Mouse (Mus musculus): ENCODE results near the gene Susd6. TPM values are rescaled to one million over a fixed set of nuclear protein-coding genes. Genes with fewer than 3 reads are reported as not detected.

Gene Susd6
- total RNA-seq, 1 experiment = 49.5 TPM

DNA sequence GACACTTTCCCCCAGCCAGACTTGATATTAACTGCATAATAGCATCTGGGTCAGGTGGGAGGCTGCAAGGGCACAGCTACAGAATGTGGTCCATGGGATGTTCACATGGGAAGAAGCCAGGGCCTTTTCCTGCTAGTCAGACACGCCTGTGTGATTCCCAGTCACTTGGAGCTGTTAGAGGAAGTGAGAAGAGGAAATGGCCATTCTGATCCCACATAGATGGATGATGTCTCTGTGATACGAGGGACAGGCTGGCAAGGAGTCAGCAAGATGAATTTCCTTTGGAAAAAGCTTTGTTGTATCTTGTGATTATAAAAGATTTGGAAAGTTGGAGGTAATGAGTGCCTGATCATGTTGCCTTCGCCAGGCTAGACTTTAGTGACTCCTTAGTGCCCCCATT, 76.8 kb downstream of the Susd6 start:
- in situ Hi-C loops (cut with MboI; ENCODE audit: low sequenced_read_pairs in 2 of 2, unreplicated experiment in 2 of 2) = no loop called here
- Histone ChIP-seq H3K27ac (ENCODE audit: insufficient read depth, low read depth, low read length, poor library complexity, severe bottlenecking) (no peak overlapping the region), H3K9me3 (ENCODE audit: control insufficient read depth, insufficient read depth, low read depth, low read length) (no peaks in the 10 kb centered on the region), H3K4me3 (ENCODE audit: insufficient read depth in 1 of 2, low read depth in 1 of 2, low read length in 2 of 2, poor library complexity in 1 of 2, severe bottlenecking in 1 of 2) (no peak overlapping the region), H3K9ac (ENCODE audit: insufficient read depth, low read depth, low read length, poor library complexity, severe bottlenecking) (no peak overlapping the region), H3K36me3 (ENCODE audit: control insufficient read depth, insufficient read depth, low read length, poor library complexity, severe bottlenecking) (peaks cover 5% of the 10 kb centered on the region; the same call in 1 of the 2 replicates), H3K4me1 (ENCODE audit: control insufficient read depth in 2 of 2, insufficient read depth in 2 of 2, low read length in 2 of 2, poor library complexity in 1 of 2) (peaks cover 0 to 3% of the 10 kb centered on the region in 2 experiments; a peak in 2 of 4 replicates)
- DNase-seq (ENCODE audit: low read depth, low spot score) = no peak
- TF ChIP-seq HCFC1 (IDR thresholded peaks at IDR 0.05; ENCODE audit: borderline replicate concordance, insufficient read depth, low read length) (no peak), MAFK (IDR thresholded peaks at IDR 0.05; ENCODE audit: insufficient read depth, low read depth, low read length) (no peak), CHD2 (IDR thresholded peaks at IDR 0.05; ENCODE audit: low read depth, low read length) (no peak), ZC3H11A (IDR thresholded peaks at IDR 0.05; ENCODE audit: borderline replicate concordance, low read depth, low read length) (no peak), ZNF384 (IDR thresholded peaks at IDR 0.05; ENCODE audit: low read depth, low read length) (no peak)

DNA sequence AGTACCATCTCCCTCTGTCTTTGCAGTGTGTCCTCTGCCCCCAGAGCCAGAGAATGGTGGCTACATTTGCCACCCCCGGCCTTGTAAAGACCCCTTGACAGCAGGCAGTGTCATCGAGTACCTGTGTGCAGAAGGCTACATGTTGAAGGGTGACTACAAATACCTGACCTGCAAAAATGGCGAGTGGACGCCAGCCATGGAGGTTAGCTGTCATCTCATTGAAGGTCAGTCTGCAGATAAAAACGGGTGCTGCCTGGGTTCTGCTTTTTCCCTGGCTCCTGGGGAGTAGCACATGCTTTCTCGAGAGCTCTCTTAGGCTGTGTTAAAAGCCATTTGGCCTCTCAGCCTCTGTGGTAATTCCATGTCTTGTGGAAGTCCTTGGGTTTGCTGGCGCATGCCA, 78.1 kb downstream of the Susd6 start:
- no peak for TF ChIP-seq CHD2 (IDR thresholded peaks at IDR 0.05; ENCODE audit: low read depth, low read length)
- no peak for TF ChIP-seq ZNF384 (IDR thresholded peaks at IDR 0.05; ENCODE audit: low read depth, low read length)
- no peak for TF ChIP-seq MAFK (IDR thresholded peaks at IDR 0.05; ENCODE audit: insufficient read depth, low read depth, low read length)
- no peak for TF ChIP-seq ZC3H11A (IDR thresholded peaks at IDR 0.05; ENCODE audit: borderline replicate concordance, low read depth, low read length)
- TF ChIP-seq HCFC1 (IDR thresholded peaks at IDR 0.05; ENCODE audit: borderline replicate concordance, insufficient read depth, low read length) = no peak
- no peak overlapping the region for H3K4me3 ChIP-seq (ENCODE audit: insufficient read depth in 1 of 2, low read depth in 1 of 2, low read length in 2 of 2, poor library complexity in 1 of 2, severe bottlenecking in 1 of 2)
- no peak for DNase-seq (ENCODE audit: low read depth, low spot score)
- no peaks in the 10 kb centered on the region for H3K9me3 ChIP-seq (ENCODE audit: control insufficient read depth, insufficient read depth, low read depth, low read length)
- no peak overlapping the region for H3K9ac ChIP-seq (ENCODE audit: insufficient read depth, low read depth, low read length, poor library complexity, severe bottlenecking)
- peaks cover 0 to 3% of the 10 kb centered on the region in 2 experiments; a peak in 2 of 4 replicates for H3K4me1 ChIP-seq (ENCODE audit: control insufficient read depth in 2 of 2, insufficient read depth in 2 of 2, low read length in 2 of 2, poor library complexity in 1 of 2)
- peaks cover 5% of the 10 kb centered on the region; the same call in 1 of the 2 replicates for H3K36me3 ChIP-seq (ENCODE audit: control insufficient read depth, insufficient read depth, low read length, poor library complexity, severe bottlenecking)
- no peak overlapping the region for H3K27ac ChIP-seq (ENCODE audit: insufficient read depth, low read depth, low read length, poor library complexity, severe bottlenecking)
- in situ Hi-C loops (cut with MboI; ENCODE audit: low sequenced_read_pairs in 2 of 2, unreplicated experiment in 2 of 2) = no loop called here

- no peak overlapping the region for H3K9ac ChIP-seq (ENCODE audit: insufficient read depth, low read depth, low read length, poor library complexity, severe bottlenecking)
- peaks cover 2 to 10% of the 10 kb centered on the region in 2 experiments; a peak in 2 of 4 replicates for H3K4me1 ChIP-seq (ENCODE audit: control insufficient read depth in 2 of 2, insufficient read depth in 2 of 2, low read length in 2 of 2, poor library complexity in 1 of 2)
- peaks cover 24% of the 10 kb centered on the region; the same call in 1 of the 2 replicates for H3K36me3 ChIP-seq (ENCODE audit: control insufficient read depth, insufficient read depth, low read length, poor library complexity, severe bottlenecking)
- no peak for DNase-seq (ENCODE audit: low read depth, low spot score)
- no peak for TF ChIP-seq CHD2 (IDR thresholded peaks at IDR 0.05; ENCODE audit: low read depth, low read length)
- no peak for TF ChIP-seq MAFK (IDR thresholded peaks at IDR 0.05; ENCODE audit: insufficient read depth, low read depth, low read length)
- no peak for TF ChIP-seq HCFC1 (IDR thresholded peaks at IDR 0.05; ENCODE audit: borderline replicate concordance, insufficient read depth, low read length)
- TF ChIP-seq ZC3H11A (IDR thresholded peaks at IDR 0.05; ENCODE audit: borderline replicate concordance, low read depth, low read length) = no peak
- no peak for TF ChIP-seq ZNF384 (IDR thresholded peaks at IDR 0.05; ENCODE audit: low read depth, low read length)
- H3K4me3 ChIP-seq (ENCODE audit: insufficient read depth in 1 of 2, low read depth in 1 of 2, low read length in 2 of 2, poor library complexity in 1 of 2, severe bottlenecking in 1 of 2) = no peak overlapping the region
- H3K9me3 ChIP-seq (ENCODE audit: control insufficient read depth, insufficient read depth, low read depth, low read length) = no peaks in the 10 kb centered on the region
- in situ Hi-C loops (cut with MboI; ENCODE audit: low sequenced_read_pairs in 2 of 2, unreplicated experiment in 2 of 2) = no loop called here
- H3K27ac ChIP-seq (ENCODE audit: insufficient read depth, low read depth, low read length, poor library complexity, severe bottlenecking) = no peak overlapping the region
Measured at GRCm38 (mm10) chr12:80877215-80878092, 87.1 kb downstream of the Susd6 start.

DNA sequence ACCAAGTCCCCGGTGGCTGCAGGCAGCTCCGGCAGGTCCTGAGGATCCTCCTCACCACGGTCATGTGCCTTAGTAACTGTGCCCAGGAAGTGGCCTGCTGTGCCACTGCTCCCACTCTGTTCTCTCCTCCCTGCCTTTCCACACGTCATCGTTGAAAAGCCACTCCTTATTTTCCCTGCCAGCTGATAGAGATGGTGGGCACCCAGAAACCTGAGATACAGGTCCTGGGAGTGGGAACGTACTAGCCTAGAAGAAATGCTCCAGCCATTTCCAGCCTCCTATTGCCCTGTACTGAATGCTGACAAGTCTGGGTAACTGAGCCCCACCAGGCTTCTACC, 87.8 kb downstream of the Susd6 start:
- Histone ChIP-seq H3K9me3 (ENCODE audit: control insufficient read depth, insufficient read depth, low read depth, low read length) (no peaks in the 10 kb centered on the region), H3K4me3 (ENCODE audit: insufficient read depth in 1 of 2, low read depth in 1 of 2, low read length in 2 of 2, poor library complexity in 1 of 2, severe bottlenecking in 1 of 2) (no peak overlapping the region), H3K27ac (ENCODE audit: insufficient read depth, low read depth, low read length, poor library complexity, severe bottlenecking) (no peak overlapping the region), H3K4me1 (ENCODE audit: control insufficient read depth in 2 of 2, insufficient read depth in 2 of 2, low read length in 2 of 2, poor library complexity in 1 of 2) (peaks cover 2 to 10% of the 10 kb centered on the region in 2 experiments; a peak in 2 of 4 replicates), H3K36me3 (ENCODE audit: control insufficient read depth, insufficient read depth, low read length, poor library complexity, severe bottlenecking) (peaks cover 24% of the 10 kb centered on the region; the same call in 1 of the 2 replicates), H3K9ac (ENCODE audit: insufficient read depth, low read depth, low read length, poor library complexity, severe bottlenecking) (no peak overlapping the region)
- DNase-seq (ENCODE audit: low read depth, low spot score) = no peak
- in situ Hi-C loops (cut with MboI; ENCODE audit: low sequenced_read_pairs in 2 of 2, unreplicated experiment in 2 of 2) = no loop called here
- TF ChIP-seq ZC3H11A (IDR thresholded peaks at IDR 0.05; ENCODE audit: borderline replicate concordance, low read depth, low read length) (no peak), CHD2 (IDR thresholded peaks at IDR 0.05; ENCODE audit: low read depth, low read length) (no peak), ZNF384 (IDR thresholded peaks at IDR 0.05; ENCODE audit: low read depth, low read length) (no peak), MAFK (IDR thresholded peaks at IDR 0.05; ENCODE audit: insufficient read depth, low read depth, low read length) (no peak), HCFC1 (IDR thresholded peaks at IDR 0.05; ENCODE audit: borderline replicate concordance, insufficient read depth, low read length) (no peak)
